Mouse (Mus musculus) ovary, adult 18-20 months (tissue): ENCODE data around the gene Acsbg1.
"Not testable (repeated sequence)": the region's sequence is repeated elsewhere in the genome, so short reads cannot be mapped to it uniquely, and the experiment has no call there.

Source experiments
- DNase-seq: peaks from one replicate; pipeline ENCODE4 v3.0.0; 2022; ENCODE audit warnings: low spot score, mixed read lengths

The Acsbg1 gene

GRCm38 (mm10) chr9:54612781-54613191, 48.9 kb downstream of the Acsbg1 start:
- DNase-seq, result no peak

GRCm38 (mm10) chr9:54604886-54605285, 56.8 kb downstream of the Acsbg1 start:
- no peak for DNase-seq

- no peak for DNase-seq
These were observed 57.5 kb downstream of the Acsbg1 start for GRCm38 (mm10) chr9:54604131-54604654.

- no peak for DNase-seq
These were observed 58.8 kb downstream of the Acsbg1 start for GRCm38 (mm10) chr9:54602916-54603315.

- no peak for DNase-seq
These were observed 59.3 kb downstream of the Acsbg1 start for GRCm38 (mm10) chr9:54602386-54602785.

- DNase-seq, result no peak
These were observed 64.8 kb downstream of the Acsbg1 start for GRCm38 (mm10) chr9:54596752-54597465.

GRCm38 (mm10) chr9:54593652-54594051, 68.0 kb downstream of the Acsbg1 start:
- not testable (repeated sequence) for DNase-seq

GRCm38 (mm10) chr9:54587863-54588262, 73.8 kb downstream of the Acsbg1 start:
- DNase-seq, result no peak

GRCm38 (mm10) chr9:54586199-54587061, 75.2 kb downstream of the Acsbg1 start, which contains the start of gene Idh3a:
Gene Idh3a, plus strand, starts transcription at chr9:54586334.
- peak; percentile 97 for DNase-seq

- DNase-seq, result no peak
These were observed 75.9 kb downstream of the Acsbg1 start for GRCm38 (mm10) chr9:54585839-54586198.

GRCm38 (mm10) chr9:54584127-54584526, 77.5 kb downstream of the Acsbg1 start:
- DNase-seq, result not testable (repeated sequence)

- DNase-seq, result no peak
These were observed 78.0 kb downstream of the Acsbg1 start for GRCm38 (mm10) chr9:54583712-54584111.

- no peak for DNase-seq
These were observed 90.4 kb downstream of the Acsbg1 start for GRCm38 (mm10) chr9:54571130-54571839.

- no peak for DNase-seq
These were observed 92.9 kb downstream of the Acsbg1 start for GRCm38 (mm10) chr9:54568732-54569131.

- DNase-seq, result no peak
These were observed 94.7 kb downstream of the Acsbg1 start for GRCm38 (mm10) chr9:54566958-54567357.

- DNase-seq, result no peak
These were observed 100.7 kb downstream of the Acsbg1 start for GRCm38 (mm10) chr9:54560831-54561601.

GRCm38 (mm10) chr9:54559771-54560471, 101.7 kb downstream of the Acsbg1 start, which contains the start of gene Cib2:
Gene Cib2, minus strand, starts transcription at chr9:54560218.
- peak; percentile 85 for DNase-seq

GRCm38 (mm10) chr9:54558731-54559130, 102.9 kb downstream of the Acsbg1 start:
- no peak for DNase-seq

GRCm38 (mm10) chr9:54555044-54555443, 106.6 kb downstream of the Acsbg1 start:
- no peak for DNase-seq
